Mouse (Mus musculus) ovary, adult 18-20 months (tissue): ENCODE data around the gene Psg19.

ENCODE experiments used
- DNase-seq: peaks from one replicate; pipeline ENCODE4 v3.0.0; 2022; ENCODE audit warnings: low spot score, mixed read lengths

Gene Psg19

DNA sequence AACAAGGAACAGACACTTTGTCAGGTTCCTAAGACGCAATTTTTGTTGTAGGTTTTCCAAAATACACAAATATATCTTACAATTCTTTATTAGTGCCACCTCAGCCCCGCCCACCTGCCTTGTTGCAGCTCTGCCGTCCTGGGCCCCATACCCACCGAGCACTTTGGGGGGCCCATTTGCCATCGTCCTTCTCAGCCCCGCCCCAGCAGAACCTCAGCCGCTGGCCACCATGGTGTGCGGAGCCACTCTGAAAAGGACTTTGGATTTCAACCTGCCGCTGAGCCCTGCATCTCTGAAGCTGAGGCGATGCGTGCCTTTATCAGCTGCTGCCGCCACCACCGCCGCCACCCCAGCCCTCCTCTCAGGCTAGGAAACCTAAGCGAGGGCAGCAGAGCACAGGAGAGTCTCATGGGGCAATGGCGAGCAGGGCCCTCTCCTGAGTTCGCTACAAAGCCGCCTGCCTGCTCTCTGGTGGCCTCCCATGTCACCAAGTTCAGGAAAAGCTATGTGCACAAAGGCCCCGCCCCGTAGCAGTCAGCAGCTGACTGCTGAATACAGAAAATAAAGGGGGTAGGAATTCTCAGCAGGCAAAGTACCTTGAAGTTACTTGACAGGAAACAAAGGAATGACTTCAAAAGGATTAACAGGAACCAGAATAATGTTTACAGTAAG, 52.0 kb downstream of the Psg19 start:
- DNase-seq: no peak
